Mouse (Mus musculus): ENCODE data around the gene Tln2. TPM values are rescaled to one million over a fixed set of nuclear protein-coding genes. Genes with fewer than 3 reads are reported as not detected.

Tln2 gene
- 3.1 TPM for polyA plus RNA-seq (2014; fragmentation: Illumina TruSeq; extraction: RNeasy Lipid Tissue Mini Kit (QIAGEN cat#74804); ENCODE audit: insufficient read depth, low read depth, low replicate concordance)

DNA sequence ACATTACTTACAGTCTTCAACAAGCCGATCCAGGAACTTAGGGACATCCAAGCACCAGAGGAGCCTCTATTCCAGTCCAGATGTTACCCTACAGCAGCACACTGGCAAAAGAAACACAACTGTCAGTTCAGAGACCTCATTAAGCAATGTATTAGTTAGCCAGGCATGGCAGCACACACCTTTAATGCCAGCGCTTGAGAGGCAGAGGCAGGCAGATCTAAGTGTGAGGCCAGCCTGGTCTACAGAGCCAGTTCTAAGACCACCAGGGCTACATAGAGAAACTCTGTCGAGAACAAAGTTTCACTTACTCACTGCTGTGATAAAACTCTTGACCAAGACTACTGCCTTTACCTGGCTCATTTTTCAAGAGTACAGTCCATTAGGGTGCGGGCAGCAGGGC lies at the start of gene Tln2:
Tln2 (minus strand) TSS at position 101 of the 400 bp plus-strand sequence.

Other genes with a start within 250 kb of the Tln2 start
- gene C2cd4b, start 199.7 kb upstream of the Tln2 start, polyA plus RNA-seq (2014; fragmentation: Illumina TruSeq; extraction: RNeasy Lipid Tissue Mini Kit (QIAGEN cat#74804); ENCODE audit: insufficient read depth, low read depth, low replicate concordance), result 3.7 TPM

All from lung, adult 10 weeks (tissue).